Mouse (Mus musculus): ENCODE data around the gene Ticam1.

The Ticam1 gene

DNA sequence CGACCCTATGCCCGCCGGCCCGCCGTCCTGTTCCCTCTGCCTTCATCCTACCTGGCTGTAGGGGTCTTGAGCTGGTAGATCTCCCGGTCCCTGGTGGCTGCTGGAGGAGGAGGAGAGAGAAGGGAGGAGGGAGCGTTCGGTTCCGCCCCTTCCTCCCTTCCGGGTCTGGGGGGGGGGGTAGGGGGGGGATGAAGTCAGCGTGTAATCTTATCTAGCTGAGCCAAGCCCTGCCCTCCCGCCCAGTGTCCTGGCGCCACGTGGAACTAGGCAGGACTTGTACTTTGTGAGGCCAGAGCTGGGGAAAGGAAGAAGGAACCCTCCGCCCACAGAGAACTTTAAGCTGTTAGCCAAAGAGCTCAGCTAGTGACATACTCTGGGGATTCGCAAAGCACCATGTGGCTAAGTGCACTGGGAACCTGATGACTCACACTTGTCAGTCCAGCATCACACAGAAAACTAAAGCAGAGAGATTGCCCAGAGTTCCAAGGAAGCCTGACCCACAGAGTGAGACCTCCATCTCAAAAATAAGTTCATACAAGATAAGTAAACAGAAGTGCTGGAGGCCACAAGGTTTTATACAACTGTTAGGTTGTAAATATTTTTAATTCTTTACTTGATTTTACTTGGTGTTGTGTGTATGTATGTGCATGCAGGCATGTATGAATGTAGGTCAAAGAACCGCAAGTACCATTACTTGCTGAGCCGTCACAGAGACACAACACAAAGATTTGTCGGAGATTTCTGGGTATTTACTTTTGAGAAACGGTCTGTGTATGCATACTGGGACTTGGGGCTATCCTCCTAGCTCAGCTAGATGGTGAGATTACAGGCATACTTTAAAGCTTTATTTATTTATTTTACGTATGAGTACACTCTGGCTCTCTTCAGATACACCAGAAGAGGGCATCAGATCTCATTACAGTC, at the start of gene Ticam1:
Gene Ticam1, minus strand, starts transcription at position 144 of the 924 bp plus-strand sequence.
- peak; percentile 67 to 81 for DNase-seq

DNA sequence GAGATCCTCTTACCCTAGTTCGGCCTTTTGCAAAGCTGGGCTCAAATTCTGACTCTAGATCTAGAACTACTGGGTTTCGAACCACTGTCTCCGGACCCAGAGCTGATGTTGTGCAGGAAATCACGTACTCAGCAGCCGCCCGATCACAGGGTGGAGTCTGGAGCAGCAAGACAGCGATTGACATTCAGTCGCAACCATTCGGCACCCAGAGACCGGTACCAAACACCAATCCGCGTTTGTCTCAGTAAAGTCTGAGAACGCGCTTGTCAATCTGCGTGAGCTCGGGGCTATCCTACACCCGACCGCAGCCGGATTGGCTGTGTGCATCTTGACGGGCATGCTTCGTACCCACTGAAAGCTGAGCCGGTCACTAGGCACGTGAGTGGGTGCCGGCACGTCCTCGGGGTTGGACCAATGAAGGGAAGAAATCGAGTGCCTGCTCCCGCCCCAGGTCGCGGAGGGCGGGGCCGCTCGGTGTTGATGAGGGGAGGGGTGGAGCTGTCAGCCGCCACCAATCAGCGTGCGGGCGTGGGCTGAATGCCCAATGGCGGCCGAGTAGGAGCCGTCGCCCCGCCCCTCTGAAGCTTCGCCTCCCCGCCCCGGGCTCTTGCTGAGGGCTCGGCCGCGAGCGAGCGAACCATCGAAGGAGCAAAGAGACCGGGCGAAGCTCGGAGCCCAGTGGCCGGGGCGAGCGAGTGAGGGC, 49.0 kb upstream of the Ticam1 start, which contains the start of gene Kdm4b:
Gene Kdm4b, plus strand, starts transcription at position 613 of the 703 bp plus-strand sequence.
- peak; percentile 99 for DNase-seq

DNA sequence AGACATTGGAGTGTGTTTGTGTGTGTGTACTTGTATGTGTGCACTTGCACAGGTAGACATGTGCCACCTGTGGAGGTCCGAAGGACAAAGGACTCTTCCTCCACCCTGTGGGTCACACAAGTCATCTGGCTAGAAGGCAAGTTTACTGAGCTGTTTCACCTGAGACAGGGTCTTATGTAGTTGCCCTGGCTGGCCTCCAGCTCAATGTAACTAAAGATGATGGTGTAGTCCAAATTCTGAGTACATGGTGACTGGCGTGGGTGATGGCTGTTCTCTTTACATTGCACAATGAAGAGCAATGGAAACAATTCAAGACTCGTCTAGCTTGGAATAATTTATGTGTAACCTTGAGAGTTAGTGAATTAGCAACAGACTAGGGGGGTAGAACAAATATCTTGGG, 47.8 kb upstream of the Ticam1 start:
- DNase-seq: no peak

DNA sequence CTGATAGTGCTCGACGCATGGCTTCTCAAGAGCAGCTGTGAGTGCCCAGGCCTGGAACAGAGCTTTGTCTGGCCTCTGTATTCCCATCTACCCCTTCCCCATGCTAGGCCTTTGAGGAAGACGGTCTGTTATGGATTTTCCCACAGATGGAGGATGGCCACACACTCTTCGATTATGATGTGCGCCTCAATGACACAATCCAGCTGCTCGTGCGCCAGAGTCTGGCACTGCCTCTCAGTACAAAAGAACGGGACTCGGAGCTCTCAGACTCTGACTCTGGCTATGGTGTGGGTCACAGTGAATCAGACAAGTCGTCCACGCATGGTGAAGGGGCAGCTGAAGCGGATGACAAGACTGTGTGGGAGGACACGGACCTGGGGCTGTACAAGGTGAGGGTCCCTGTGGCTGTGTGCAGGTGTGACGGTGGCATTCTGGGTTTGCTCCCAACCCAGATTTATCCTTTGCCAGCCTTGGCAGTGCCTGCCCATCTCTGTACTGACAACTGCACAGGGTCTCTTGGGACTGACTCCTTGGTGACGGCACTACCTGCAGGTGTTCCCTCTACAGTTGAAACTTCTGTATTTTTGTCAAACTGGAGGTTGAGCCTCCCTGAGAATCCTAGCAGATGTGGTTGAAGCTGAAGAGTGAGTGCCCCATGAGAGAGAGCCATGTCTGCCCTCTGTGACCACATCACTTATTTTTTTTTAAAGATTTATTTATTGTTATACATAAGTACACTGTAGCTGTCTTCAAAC, 32.8 kb upstream of the Ticam1 start:
- no peak for DNase-seq

DNA sequence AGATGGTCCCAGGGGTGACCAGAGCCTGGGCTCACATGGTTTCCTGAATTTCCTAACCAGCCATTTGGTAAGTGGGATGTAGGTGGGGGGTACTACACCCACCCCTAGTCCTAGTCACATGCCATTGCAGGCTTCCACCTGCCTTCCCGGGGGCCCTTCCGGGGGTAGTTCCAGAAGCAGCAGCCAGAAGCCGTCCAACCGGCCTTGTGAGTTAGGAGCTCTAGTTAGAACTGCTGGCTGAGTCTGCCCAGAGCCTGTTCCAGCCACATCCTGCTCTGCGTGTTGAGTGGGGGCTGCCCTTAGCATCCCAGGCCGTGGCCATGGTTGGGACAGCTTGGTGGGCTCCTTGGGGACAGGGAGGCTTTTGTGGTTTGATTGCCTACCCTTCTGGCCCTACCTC, 31.5 kb upstream of the Ticam1 start:
- no peak for DNase-seq

DNA sequence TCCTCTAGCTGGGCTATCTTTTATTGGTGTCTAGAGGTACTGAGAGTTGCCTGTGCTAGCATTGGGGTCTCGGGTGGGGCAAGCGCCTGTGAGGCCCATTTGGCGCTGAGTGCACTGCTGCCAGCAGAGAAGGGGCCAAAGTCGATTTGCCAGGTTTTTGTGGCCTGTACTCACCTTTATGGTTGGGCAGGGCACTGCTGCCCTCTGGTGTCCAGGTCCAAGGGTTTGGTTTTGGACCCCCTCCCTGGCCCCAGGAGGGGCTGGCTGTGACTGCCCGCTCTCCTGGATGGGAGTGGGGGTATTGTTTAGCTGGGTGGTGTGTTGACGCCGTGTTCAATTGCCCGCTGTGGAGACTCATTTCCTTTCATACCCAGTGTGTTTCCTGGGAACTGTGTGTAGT, 29.2 kb upstream of the Ticam1 start:
- DNase-seq: peak in 1 of 2 experiments; percentile 31

DNA sequence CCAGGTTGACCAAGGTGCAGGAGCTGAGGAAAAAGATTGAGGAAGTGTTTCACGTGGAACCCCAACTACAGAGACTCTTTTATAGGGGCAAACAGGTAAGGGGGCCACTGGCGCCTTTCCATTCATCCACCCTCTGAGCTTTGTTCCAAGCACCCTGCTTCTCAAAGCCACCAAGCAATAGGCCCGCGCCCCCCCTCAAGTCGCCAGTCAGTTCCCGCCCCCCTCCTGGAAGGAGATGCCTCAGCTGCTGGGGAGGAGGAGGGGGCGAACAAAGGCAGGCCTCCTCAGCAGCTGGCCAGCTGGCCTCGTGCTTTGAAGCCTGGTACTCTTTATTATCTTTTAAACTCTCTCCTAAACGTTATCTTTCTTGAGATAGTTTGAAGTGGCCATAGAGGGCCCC, 28.6 kb upstream of the Ticam1 start:
- DNase-seq: no peak

DNA sequence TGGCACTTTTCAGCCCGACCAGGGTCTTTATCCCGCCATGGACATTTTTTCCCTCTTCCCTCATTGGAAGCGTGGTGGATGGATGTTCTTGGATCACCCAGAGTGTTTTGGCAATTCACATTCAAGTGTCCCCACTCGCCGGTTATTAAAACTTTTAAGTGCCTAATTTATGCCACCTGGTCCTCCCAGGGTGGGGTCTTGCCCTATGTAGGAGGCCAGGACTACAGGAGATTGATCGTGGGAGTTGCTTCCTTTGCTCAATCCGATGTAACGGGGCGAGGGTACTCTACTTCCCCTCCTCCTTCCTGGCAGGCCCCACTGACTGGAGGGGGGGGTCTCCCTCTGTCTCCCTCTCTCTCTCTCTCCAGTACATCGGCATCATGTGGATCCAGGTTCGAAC, 28.1 kb upstream of the Ticam1 start:
- no peak for DNase-seq

DNA sequence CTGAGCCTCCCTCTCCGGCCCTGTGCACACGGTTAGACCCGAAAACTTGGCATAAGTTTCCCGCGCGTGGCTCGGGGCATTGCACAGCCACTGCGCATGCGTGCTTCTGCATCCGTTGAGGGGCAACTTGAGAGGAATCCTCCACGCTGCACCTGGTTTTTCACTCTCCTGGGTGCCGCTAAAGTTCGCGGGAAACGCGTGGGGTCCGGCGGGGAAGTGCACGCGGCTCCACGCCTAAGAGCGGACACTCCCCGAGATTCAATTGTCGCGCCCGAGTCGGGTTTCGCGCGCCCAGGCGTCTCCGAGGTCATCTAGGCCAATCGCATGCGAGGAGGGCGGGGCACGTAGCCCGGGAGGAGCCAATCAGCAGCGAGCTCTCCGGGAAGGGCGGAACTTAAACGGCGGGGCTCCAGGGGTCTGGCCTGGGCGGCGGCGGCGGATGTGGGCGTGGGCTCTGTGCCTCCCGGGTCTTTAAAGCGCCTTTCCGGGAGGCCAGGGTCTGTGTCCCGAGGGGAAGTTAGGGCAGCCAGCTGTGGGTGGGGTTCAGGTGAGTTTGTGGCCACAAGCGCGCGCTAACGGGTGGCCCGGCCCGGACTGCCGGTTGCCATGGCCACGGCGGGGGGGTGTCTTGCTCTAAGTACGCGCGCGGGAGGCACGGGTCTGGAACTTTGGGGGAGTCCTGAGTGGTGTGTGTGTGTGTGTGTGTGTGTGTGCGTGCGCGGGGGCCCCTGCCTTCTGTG, 27.4 kb upstream of the Ticam1 start:
- peak; percentile 93 to 95 for DNase-seq

DNA sequence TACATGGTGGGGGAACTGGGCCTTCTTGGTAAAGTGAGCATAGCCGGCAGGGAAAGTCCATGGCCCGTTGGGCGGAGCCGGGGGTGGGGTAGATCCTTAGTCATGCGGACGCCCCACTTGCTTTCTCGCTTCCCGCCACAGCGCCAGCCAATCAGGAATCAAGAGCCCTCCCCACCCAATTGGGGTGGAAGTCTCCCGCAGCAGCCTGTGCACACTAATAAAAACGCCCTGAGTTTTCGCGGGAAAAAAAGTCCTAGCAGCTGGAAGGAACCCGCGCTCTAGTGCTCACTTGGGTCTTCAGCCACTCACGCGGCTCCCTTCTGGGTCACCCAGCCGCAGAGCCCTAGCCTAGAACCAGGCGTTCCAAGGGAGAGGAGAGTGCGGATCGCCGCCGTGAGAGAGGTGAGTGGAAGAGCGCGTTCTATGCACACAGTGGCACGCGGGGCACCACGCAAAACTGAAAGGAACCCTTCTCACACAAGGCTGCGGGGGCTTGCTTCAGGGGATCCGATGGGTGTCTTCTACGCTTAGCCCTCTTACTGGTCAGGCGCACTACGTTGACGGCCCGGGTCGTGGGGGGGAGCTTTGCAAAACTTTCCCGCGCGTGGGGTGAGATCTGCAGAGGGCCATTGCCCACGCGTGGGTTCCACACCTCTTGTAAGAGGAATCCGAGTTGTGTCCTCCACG, 26.7 kb upstream of the Ticam1 start, which contains the start of gene Uhrf1:
Gene Uhrf1, plus strand, starts transcription at position 162 of the 687 bp plus-strand sequence.
- peak; percentile 66 to 79 for DNase-seq

DNA sequence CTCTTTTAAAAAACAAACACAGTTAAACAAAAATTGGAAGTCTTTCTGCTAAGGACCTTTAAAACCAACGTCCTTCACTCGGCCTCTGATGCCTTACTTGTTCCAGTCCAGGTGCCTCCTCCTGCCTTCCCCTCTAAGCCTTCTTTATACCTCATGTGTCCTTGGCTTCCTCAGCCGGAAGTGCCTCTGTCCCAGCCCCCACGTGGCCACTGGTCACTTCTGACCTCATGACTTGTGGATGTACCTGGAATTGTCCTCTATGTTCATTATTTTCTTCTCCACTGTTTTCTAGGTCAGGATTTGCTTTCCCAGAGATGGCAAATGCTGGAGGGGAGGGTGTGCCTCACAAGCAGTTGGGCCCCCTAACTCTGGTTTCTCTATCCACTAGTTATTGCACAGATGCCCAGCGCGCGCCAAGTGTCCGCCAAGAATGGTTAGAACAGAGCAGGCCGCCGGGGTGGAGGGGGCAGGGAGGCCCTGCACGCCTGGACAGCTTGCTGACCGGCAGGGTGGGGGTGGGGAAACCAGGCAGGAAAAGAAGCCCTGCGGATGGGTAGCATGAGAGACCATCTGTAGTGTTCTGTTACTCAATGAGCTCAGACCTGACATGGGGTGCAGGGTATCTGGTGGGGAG, 25.9 kb upstream of the Ticam1 start:
- no peak for DNase-seq

DNA sequence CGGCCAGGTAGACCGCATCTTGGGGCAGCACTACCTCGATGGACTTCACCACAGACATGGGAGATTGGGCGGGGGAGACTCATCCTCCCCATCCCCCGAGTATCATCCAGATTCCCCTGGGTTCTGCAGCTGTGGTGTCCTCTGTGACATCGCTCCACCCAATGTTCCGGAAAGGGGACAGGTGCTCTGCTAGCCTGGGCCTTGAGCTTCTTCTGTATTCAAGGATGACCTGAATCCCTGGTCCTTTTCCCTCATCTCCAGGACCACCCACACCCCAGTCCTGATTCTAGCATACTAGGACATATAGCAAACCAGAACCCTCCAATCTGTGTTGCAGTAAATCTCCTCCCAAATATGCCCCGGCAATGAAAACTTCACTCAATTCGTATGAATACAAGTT, 23.6 kb upstream of the Ticam1 start, which contains the start of gene Arrdc5:
Gene Arrdc5, minus strand, starts transcription at position 101 of the 400 bp plus-strand sequence.
- DNase-seq: no peak

DNA sequence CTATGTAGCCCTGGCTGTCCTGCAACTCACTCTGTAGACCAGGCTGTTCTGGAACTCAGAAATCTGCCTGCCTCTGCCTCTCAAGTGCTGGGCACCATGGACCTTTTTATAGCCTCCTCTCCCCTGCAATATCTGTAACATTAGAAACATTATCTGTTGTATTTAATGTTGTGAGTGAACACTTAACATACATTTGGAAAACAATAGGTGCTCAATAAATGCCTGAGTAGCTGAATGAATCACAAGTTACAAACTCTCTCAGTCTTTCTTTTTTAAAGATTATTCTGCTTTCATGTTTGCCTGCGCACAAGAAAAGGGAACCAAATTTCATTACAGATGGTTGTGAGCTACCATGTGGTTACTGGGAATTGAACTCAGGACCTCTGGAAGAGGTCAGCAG, 21.7 kb upstream of the Ticam1 start:
- DNase-seq: no peak

DNA sequence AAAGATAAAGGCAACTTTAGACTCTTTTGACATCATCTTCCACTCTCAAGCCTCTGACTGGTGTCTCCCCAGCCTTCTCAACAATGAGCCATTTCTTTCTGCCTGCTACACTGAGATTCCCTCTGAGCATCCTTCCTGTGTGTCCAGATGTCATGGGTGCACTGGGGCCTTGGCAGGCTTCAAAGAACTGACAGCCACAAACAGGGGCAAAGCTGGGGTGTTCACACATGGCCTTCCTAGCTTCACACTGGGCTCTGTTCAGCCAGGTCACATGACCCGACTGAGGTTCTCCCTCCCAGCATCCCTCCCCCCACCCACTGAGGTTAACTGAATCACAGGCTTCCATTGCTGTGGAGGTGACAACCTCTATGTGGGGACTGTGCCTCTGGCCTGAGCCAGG, 19.6 kb upstream of the Ticam1 start:
- peak in 1 of 2 experiments; percentile 48 for DNase-seq

DNA sequence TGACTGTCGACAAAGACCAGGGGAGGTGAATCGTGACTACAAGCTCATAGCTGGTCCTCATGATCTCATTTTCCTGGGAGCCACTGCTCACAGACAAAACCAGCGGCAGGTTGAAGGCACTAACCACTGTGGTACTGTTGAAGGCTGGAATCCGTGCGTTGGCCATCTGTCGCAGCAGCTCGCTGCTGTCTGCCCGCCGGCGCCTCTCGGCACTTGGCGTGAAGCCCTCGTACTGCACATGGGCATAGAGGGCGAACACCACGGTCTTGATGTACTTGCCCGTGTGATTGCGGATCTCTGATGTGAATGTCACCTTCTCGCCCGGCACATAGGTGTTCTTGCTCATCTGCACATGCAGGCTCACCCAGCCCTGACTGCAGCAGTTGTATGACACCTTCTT, 17.7 kb upstream of the Ticam1 start:
- no peak for DNase-seq

DNA sequence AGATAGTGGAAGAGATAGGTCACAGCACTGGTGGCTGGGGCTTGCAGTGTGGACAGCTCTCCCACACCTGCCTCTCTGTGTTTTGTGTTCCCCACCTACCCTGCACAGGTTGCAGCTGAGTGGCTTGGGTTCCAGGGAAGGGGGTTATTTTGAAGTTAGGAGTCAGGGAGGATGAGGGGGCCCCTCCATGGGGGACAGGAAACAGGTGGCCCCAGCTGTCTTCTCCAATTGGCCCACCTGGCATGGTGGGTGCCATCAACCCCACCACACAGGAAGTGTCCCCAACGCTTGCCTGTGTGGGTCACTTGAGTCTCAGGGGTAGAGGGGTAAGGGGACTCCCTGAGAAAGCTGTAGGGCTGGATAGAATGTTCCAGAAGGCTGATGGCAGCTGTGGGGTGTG, 16.7 kb upstream of the Ticam1 start:
- DNase-seq: peak; percentile 80 to 88

DNA sequence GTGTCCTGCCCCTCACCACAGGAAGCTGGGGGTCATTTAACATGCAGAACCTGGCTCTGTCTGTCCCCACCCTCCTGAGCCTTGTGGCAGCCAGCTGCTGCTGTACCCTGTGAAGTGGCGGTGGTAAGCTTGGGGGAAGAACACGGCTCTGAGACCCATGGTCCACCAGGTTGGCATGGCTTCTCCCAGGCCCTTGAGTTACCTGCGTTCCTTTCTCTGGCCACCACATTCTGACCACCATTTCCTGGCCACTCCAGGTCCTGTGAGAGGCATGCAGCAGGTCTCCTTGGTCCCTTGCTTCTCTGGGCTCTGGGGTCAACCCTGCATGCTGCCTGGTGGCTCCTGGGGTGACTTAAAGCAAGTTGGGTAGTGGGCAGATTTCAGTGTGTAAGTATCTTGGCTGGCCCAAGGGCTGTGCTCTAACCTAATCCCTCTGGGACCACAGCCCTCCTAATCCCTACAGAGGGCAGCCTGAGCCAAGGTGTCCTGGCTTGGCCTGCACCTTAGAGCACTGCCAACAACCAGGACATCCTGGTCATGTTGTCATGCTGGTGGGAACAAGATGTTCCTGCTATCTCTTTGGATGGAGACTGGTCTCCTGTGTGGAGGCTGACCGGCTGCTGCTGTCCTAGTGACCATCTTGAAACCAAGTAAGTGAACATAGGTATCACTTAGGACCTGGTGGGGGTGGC, 16.1 kb upstream of the Ticam1 start, which contains the start of gene Plin3:
Gene Plin3, minus strand, starts transcription at position 343 of the 692 bp plus-strand sequence.
- DNase-seq: peak in 1 of 2 experiments; percentile 57

DNA sequence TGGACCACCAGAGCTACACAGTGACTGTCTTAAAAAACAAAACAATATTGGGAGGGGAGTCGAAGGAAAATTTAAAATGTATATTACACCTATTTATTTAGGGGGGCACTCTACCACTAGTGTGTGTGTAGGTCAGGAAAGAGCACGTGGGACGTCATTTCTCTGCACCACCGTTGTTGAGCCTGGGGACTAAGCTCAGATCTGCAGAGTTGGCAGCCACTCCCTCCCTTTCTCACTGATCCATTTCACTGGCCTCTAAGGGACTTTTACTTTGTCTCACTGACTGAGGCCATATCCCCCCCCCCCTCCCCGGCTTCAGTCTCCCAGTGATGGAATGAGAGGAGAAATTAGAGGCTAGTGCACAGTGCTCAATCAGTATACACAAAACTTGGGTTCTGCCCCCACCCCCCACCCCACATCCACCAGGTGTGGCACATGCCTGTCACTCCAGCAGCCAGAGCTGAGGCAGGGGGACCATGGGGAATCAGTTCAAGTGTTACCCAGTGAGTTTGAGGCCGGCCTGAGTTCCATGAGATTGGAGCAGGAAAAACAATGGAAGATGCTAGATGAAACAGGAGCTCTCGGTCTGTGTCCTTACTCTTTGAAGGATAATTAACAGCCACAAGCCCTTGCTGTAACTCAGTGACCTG, 15.4 kb upstream of the Ticam1 start:
- peak in 1 of 2 experiments; percentile 50 for DNase-seq

DNA sequence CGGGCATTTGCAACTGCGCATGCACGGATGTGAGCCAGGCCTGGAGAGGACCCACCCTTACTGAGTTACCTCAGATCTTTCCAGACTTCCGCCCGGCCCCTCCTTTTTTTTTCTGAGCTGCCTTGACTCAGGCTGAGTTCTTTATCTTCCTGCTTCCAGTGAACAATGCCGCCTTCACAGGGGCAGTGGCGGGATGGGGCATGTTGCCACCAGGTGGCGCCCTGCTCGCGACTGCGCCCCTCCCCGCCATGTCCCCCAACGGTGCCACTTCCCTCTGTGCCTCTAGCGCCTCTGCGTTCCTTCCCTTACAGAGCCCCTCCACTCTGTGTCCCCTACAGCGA, 14.6 kb upstream of the Ticam1 start:
- peak; percentile 93 to 95 for DNase-seq
